Comparison of ENCODE assay signal across 17 mouse cellular contexts in genomic region chr16:95169346-95169745, GRCm38 (mm10).
DNase-seq lines count a peak whose midpoint lies in the region.
"Had no signal": no experiment of that assay in that cellular context is flagged by ENCODE, and none has a peak within 500 bp of the region (broad histone marks: within the 10 kb centered on the region; RNA-seq: fewer than 3 reads in every experiment).

No protein-coding gene starts in this region.

- intact Hi-C loops in heart, postnatal 25 days (cut with DNase I): no loop called here

- peak; percentile 55 for DNase-seq in heart, adult 11 months
- DNase-seq in heart, postnatal 25 days (ENCODE audit: low spot score): no peak
- DNase-seq in cerebellum, adult 11 months: peak; percentile 19
- peak; percentile 63 for DNase-seq in cerebellum, adult 9-10 months
- peak; percentile 36 to 37 for DNase-seq in cerebellum, postnatal 36 days
- DNase-seq in kidney, adult 18-20 months: no peak
- no peak for DNase-seq in frontal cortex, postnatal 25 days (ENCODE audit: low spot score in 2 of 2)
- DNase-seq: adrenal gland, adult 8-10 months; gastrocnemius, postnatal 25 days; heart, adult 18-20 months; heart, postnatal 4 days; kidney, adult 11 months; kidney, postnatal 36 days; liver, embryonic 13.5 days; lung, adult 18-20 months; lung, postnatal 4 days; right cerebral cortex, postnatal 14 days had no signal

Comparison
In these comparisons a context has a peak if more than half of its experiments do, and no peak if none do; other contexts are left out.
1. DNase-seq: peak in heart, adult 11 months (single experiment), cerebellum, adult 11 months (single experiment), cerebellum, adult 9-10 months (single experiment) and cerebellum, postnatal 36 days (2 of 2); none in heart, postnatal 25 days (single experiment), kidney, adult 18-20 months (single experiment) and frontal cortex, postnatal 25 days (0 of 2).